Comparison of ENCODE assay signal across 8 mouse cellular contexts in the genomic region with DNA sequence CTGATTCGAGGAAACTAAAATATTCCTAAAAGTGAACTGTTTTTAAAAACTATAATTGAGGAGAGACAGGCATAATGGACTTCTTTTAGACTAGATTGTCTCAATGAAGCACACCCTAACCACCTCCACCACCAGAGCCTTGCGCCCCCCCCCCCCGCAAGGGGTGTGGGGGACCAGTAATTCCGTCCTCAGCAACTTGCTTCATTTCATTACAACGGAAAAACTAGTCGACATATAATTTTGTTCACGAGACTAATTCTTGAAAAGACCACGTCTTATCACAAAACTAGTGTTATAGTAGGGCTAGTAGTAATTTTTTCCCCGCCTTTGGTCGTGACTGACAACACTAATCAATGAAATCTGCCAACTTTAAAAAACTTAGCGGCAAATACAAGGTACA. TPM values are rescaled to one million over a fixed set of nuclear protein-coding genes. Genes with fewer than 3 reads are reported as not detected.
DNase-seq lines count a peak whose midpoint lies in the region; ATAC-seq and TF ChIP-seq lines count a peak whose summit lies in the region.

No protein-coding gene starts in this region.

- peak overlapping the region; percentile 96 for H3K4me3 ChIP-seq in megakaryocyte, embryonic 14.5 days (replicated peaks)
- H3K4me3 ChIP-seq in embryonic facial prominence, embryonic 14.5 days (ENCODE audit: low read depth, low read length), result peak overlapping the region; percentile 86
- H3K4me3 ChIP-seq in limb, embryonic 14.5 days (replicated peaks; ENCODE audit: low read length), result peak overlapping the region; percentile 100
- H3K4me3 ChIP-seq in stomach, embryonic 14.5 days (ENCODE audit: low read depth, low read length), result peak overlapping the region; percentile 98

- peak overlapping the region; percentile 99; the same call in 1 of the 2 replicates for H3K27ac ChIP-seq in embryonic facial prominence, embryonic 14.5 days (replicated peaks; ENCODE audit: low read depth, low read length)
- H3K27ac ChIP-seq in limb, embryonic 14.5 days (replicated peaks; ENCODE audit: low read depth, low read length), result no peak overlapping the region
- H3K27ac ChIP-seq in stomach, embryonic 14.5 days (ENCODE audit: low read length), result no peak overlapping the region; the same call in 1 of the 2 replicates

- ATAC-seq in megakaryocyte, adult 5-6 weeks (ENCODE audit: poor library complexity, severe bottlenecking), result no peak
- no peak for ATAC-seq in embryonic facial prominence, embryonic 14.5 days (ENCODE audit: low read depth)
- no peak for ATAC-seq in limb, embryonic 14.5 days (ENCODE audit: low FRiP score, low read depth)
- no peak for ATAC-seq in stomach, embryonic 14.5 days (ENCODE audit: insufficient number of reproducible peaks, insufficient read depth, low FRiP score, low read depth)

- no peak for DNase-seq in embryonic facial prominence, embryonic 14.5 days (ENCODE audit: low spot score)
- no peak for DNase-seq in limb, embryonic 14.5 days (ENCODE audit: low spot score)
- no peak for DNase-seq in ovary, postnatal 10 days (ENCODE audit: low spot score)
- DNase-seq in right cerebral cortex, postnatal 25 days, result no peak
- DNase-seq in cerebellum, adult 18-20 months, result no peak

- peak overlapping the region; percentile 100 for H3K9ac ChIP-seq in embryonic facial prominence, embryonic 14.5 days (ENCODE audit: low read depth, low read length)
- H3K9ac ChIP-seq in limb, embryonic 14.5 days (ENCODE audit: low read depth, low read length, severe bottlenecking), result peak overlapping the region; percentile 100
- peak overlapping the region; percentile 100 for H3K9ac ChIP-seq in stomach, embryonic 14.5 days (replicated peaks; ENCODE audit: low read depth, low read length)

- peak overlapping the region; percentile 75 for H3K4me2 ChIP-seq in embryonic facial prominence, embryonic 14.5 days (ENCODE audit: low read depth, low read length)
- H3K4me2 ChIP-seq in limb, embryonic 14.5 days (replicated peaks; ENCODE audit: low read depth, low read length, severe bottlenecking), result peak overlapping the region; percentile 82
- peak overlapping the region; percentile 79 for H3K4me2 ChIP-seq in stomach, embryonic 14.5 days (replicated peaks; ENCODE audit: low read depth, low read length)

- no peak for TF ChIP-seq POLR2A in limb, embryonic 14.5 days (IDR thresholded peaks at IDR 0.05; ENCODE audit: borderline replicate concordance, extremely low read depth, insufficient read depth, insufficient read length)

- H3K9me3 ChIP-seq in megakaryocyte, embryonic 14.5 days, result no peaks in the 10 kb centered on the region
- no peaks in the 10 kb centered on the region for H3K9me3 ChIP-seq in embryonic facial prominence, embryonic 14.5 days (ENCODE audit: control insufficient read depth, low read length)
- no peaks in the 10 kb centered on the region for H3K9me3 ChIP-seq in limb, embryonic 14.5 days (ENCODE audit: control insufficient read depth, low read length)
- H3K9me3 ChIP-seq in stomach, embryonic 14.5 days (ENCODE audit: control insufficient read depth, low read depth, low read length), result no peaks in the 10 kb centered on the region

- WGBS in embryonic facial prominence, embryonic 14.5 days, result 2% methylated on average over 11 of the region's 11 CpGs
- WGBS in limb, embryonic 14.5 days, result under 1% methylated on average over 11 of the region's 11 CpGs
- under 1% methylated on average over 11 of the region's 11 CpGs for WGBS in stomach, embryonic 14.5 days

- H3K4me1 ChIP-seq in megakaryocyte, embryonic 14.5 days, result peaks cover 24% of the 10 kb centered on the region
- H3K4me1 ChIP-seq in embryonic facial prominence, embryonic 14.5 days (ENCODE audit: control insufficient read depth, insufficient read depth, low read length), result no peaks in the 10 kb centered on the region
- H3K4me1 ChIP-seq in limb, embryonic 14.5 days (ENCODE audit: control insufficient read depth, insufficient read depth, low read length), result no peaks in the 10 kb centered on the region
- peaks cover 11% of the 10 kb centered on the region; the same call in 1 of the 2 replicates for H3K4me1 ChIP-seq in stomach, embryonic 14.5 days (ENCODE audit: control insufficient read depth, insufficient read depth, low read length)

- peaks cover 44% of the 10 kb centered on the region for H3K36me3 ChIP-seq in megakaryocyte, embryonic 14.5 days (replicated peaks; ENCODE audit: low read length)
- peaks cover 39% of the 10 kb centered on the region for H3K36me3 ChIP-seq in embryonic facial prominence, embryonic 14.5 days (ENCODE audit: control insufficient read depth, insufficient read depth, low read length)
- H3K36me3 ChIP-seq in limb, embryonic 14.5 days (ENCODE audit: control insufficient read depth, insufficient read depth, low read length), result peaks cover 35% of the 10 kb centered on the region
- H3K36me3 ChIP-seq in stomach, embryonic 14.5 days (ENCODE audit: control insufficient read depth, insufficient read depth, low read length), result peaks cover 37% of the 10 kb centered on the region

- H3K27me3 ChIP-seq in megakaryocyte, embryonic 14.5 days (replicated peaks), result no peaks in the 10 kb centered on the region
- no peaks in the 10 kb centered on the region for H3K27me3 ChIP-seq in embryonic facial prominence, embryonic 14.5 days (replicated peaks; ENCODE audit: control insufficient read depth, insufficient read depth, low read length)
- H3K27me3 ChIP-seq in limb, embryonic 14.5 days (ENCODE audit: control insufficient read depth, insufficient read depth, low read length), result no peaks in the 10 kb centered on the region
- H3K27me3 ChIP-seq in stomach, embryonic 14.5 days (ENCODE audit: control insufficient read depth, insufficient read depth, low read length), result no peaks in the 10 kb centered on the region

RNA-seq across cellular contexts. Expression of gene Rmi1, which starts 1.5 kb away (rescaled TPM):
- 0.42 and 2.8 TPM in 2 replicates for polyA plus RNA-seq in megakaryocyte, embryonic 14.5 days (2012; ENCODE audit: insufficient read depth, low replicate concordance)
- 40.6 and 46.0 TPM in 2 replicates for total RNA-seq in megakaryocyte, adult 5-6 weeks (2015)
- total RNA-seq in megakaryocyte, adult 5-6 weeks (2017), result 23.6 and 25.5 TPM in 2 replicates
- 22.6 and 23.5 TPM in 2 replicates for polyA plus RNA-seq in embryonic facial prominence, embryonic 14.5 days (2014; fragmentation: Nextera tagmentation; extraction: Ambion mirVana)
- 14.4 and 15.2 TPM in 2 replicates for polyA plus RNA-seq in limb, embryonic 14.5 days (2012; rRNA removed)
- polyA plus RNA-seq in limb, embryonic 14.5 days (2014; fragmentation: Nextera tagmentation; extraction: Ambion mirVana), result 23.5 and 24.0 TPM in 2 replicates
- 24.8 and 27.6 TPM in 2 replicates for polyA plus RNA-seq in stomach, embryonic 14.5 days (2014; fragmentation: Nextera tagmentation; extraction: Ambion mirVana)

RNA-seq across cellular contexts. Expression of gene Hnrnpk, which starts 2.6 kb away (rescaled TPM):
- 91.3 and 488 TPM in 2 replicates for polyA plus RNA-seq in megakaryocyte, embryonic 14.5 days (2012; ENCODE audit: insufficient read depth, low replicate concordance)
- 665 and 701 TPM in 2 replicates for total RNA-seq in megakaryocyte, adult 5-6 weeks (2015)
- 1,381 and 1,571 TPM in 2 replicates for total RNA-seq in megakaryocyte, adult 5-6 weeks (2017)
- polyA plus RNA-seq in embryonic facial prominence, embryonic 14.5 days (2014; fragmentation: Nextera tagmentation; extraction: Ambion mirVana), result 1,259 and 1,407 TPM in 2 replicates
- polyA plus RNA-seq in limb, embryonic 14.5 days (2012; rRNA removed), result 816 and 883 TPM in 2 replicates
- 1,312 and 1,461 TPM in 2 replicates for polyA plus RNA-seq in limb, embryonic 14.5 days (2014; fragmentation: Nextera tagmentation; extraction: Ambion mirVana)
- 1,425 and 1,587 TPM in 2 replicates for polyA plus RNA-seq in stomach, embryonic 14.5 days (2014; fragmentation: Nextera tagmentation; extraction: Ambion mirVana)

RNA-seq across cellular contexts. Expression of gene 2210016F16Rik, which starts 15.6 kb away (rescaled TPM):
- polyA plus RNA-seq in megakaryocyte, embryonic 14.5 days (2012; ENCODE audit: insufficient read depth, low replicate concordance), result 1.1 and 3.2 TPM in 2 replicates
- total RNA-seq in megakaryocyte, adult 5-6 weeks (2015), result 20.8 and 21.8 TPM in 2 replicates
- 12.3 and 12.6 TPM in 2 replicates for total RNA-seq in megakaryocyte, adult 5-6 weeks (2017)
- polyA plus RNA-seq in embryonic facial prominence, embryonic 14.5 days (2014; fragmentation: Nextera tagmentation; extraction: Ambion mirVana), result 29.1 and 30.3 TPM in 2 replicates
- 15.3 and 15.7 TPM in 2 replicates for polyA plus RNA-seq in limb, embryonic 14.5 days (2012; rRNA removed)
- 28.4 and 30.1 TPM in 2 replicates for polyA plus RNA-seq in limb, embryonic 14.5 days (2014; fragmentation: Nextera tagmentation; extraction: Ambion mirVana)
- polyA plus RNA-seq in stomach, embryonic 14.5 days (2014; fragmentation: Nextera tagmentation; extraction: Ambion mirVana), result 30.6 and 33.0 TPM in 2 replicates

RNA-seq across cellular contexts. Expression of gene Kif27, which starts 41.7 kb away (rescaled TPM):
- not detected in 2 replicates for polyA plus RNA-seq in megakaryocyte, embryonic 14.5 days (2012; ENCODE audit: insufficient read depth, low replicate concordance)
- not detected in 2 replicates for total RNA-seq in megakaryocyte, adult 5-6 weeks (2015)
- not detected in 2 replicates for total RNA-seq in megakaryocyte, adult 5-6 weeks (2017)
- polyA plus RNA-seq in embryonic facial prominence, embryonic 14.5 days (2014; fragmentation: Nextera tagmentation; extraction: Ambion mirVana), result 0.98 and 1.7 TPM in 2 replicates
- 0.69 and 0.89 TPM in 2 replicates for polyA plus RNA-seq in limb, embryonic 14.5 days (2012; rRNA removed)
- polyA plus RNA-seq in limb, embryonic 14.5 days (2014; fragmentation: Nextera tagmentation; extraction: Ambion mirVana), result 0.39 and 0.58 TPM in 2 replicates
- 0.59 and 1.1 TPM in 2 replicates for polyA plus RNA-seq in stomach, embryonic 14.5 days (2014; fragmentation: Nextera tagmentation; extraction: Ambion mirVana)
